Mouse (Mus musculus) MEL (cell line): ENCODE data around the gene Metrn. TPM values are rescaled to one million over a fixed set of nuclear protein-coding genes. Genes with fewer than 3 reads are reported as not detected.

Experiments
- DNase-seq: peaks from one replicate; pipeline ENCODE4 v3.0.0; 2011; ENCODE audit warnings: low read depth, low spot score
- H3K27ac ChIP-seq: 2 replicates; pipeline ENCODE4 v1.5.1; 2012; ENCODE audit warnings: low read depth, mild to moderate bottlenecking, control low read depth, low read length, moderate library complexity; ENCODE audit not compliant: control insufficient read depth
- H3K27me3 ChIP-seq, 2 experiments: fragments of 150-350 bp in 1 of 2; sonication (generic) in 1 of 2; 2 replicates each; pipeline ENCODE4 v1.6.1; 2012; ENCODE audit warnings: low read length in 2 of 2, mild to moderate bottlenecking in 2 of 2, improper control_type of control experiment in 1 of 2, moderate library complexity in 1 of 2; ENCODE audit not compliant: insufficient read depth in 2 of 2, control insufficient read depth in 1 of 2
- H3K36me3 ChIP-seq, 2 experiments: 2 replicates each; pipeline ENCODE4 v1.6.1; 2012 to 2014; ENCODE audit warnings: low read length in 2 of 2, improper control_type of control experiment in 1 of 2, inconsistent platforms in 1 of 2, mild to moderate bottlenecking in 1 of 2; ENCODE audit not compliant: insufficient read depth in 2 of 2, control insufficient read depth in 1 of 2
- H3K4me1 ChIP-seq, 2 experiments: fragments of 150-350 bp in 1 of 2; sonication (generic) in 1 of 2; 2 replicates each; pipeline ENCODE4 v1.6.1; 2012; ENCODE audit warnings: low read length in 2 of 2, improper control_type of control experiment in 1 of 2, mild to moderate bottlenecking in 1 of 2; ENCODE audit not compliant: insufficient read depth in 2 of 2, control insufficient read depth in 1 of 2
- H3K4me3 ChIP-seq, 2 experiments: fragments of 150-350 bp in 1 of 2; sonication (generic) in 1 of 2; 2 replicates each; pipeline ENCODE4 v1.5.1; 2012; ENCODE audit warnings: low read depth in 2 of 2, low read length in 2 of 2, mild to moderate bottlenecking in 2 of 2, moderate library complexity in 2 of 2, control low read depth in 1 of 2, improper control_type of control experiment in 1 of 2; ENCODE audit not compliant: control insufficient read depth in 1 of 2, insufficient read depth in 1 of 2
- H3K79me2 ChIP-seq: 2 replicates; pipeline ENCODE4 v1.6.1; 2012; ENCODE audit warnings: mild to moderate bottlenecking, low read length, moderate library complexity; ENCODE audit not compliant: control insufficient read depth, poor library complexity, insufficient read depth
- H3K9ac ChIP-seq: 2 replicates; pipeline ENCODE4 v1.6.1; 2012; ENCODE audit warnings: low read depth, mild to moderate bottlenecking, control low read depth, low read length, moderate library complexity; ENCODE audit not compliant: control insufficient read depth, poor library complexity, severe bottlenecking
- H3K9me3 ChIP-seq: fragments of 150-350 bp; sonication (generic); replicated peaks from 2 replicates; pipeline ENCODE4 v1.6.1; 2012; ENCODE audit warnings: mild to moderate bottlenecking, low read length, improper control_type of control experiment, moderate library complexity; ENCODE audit not compliant: insufficient read depth
- CHD2 ChIP-seq: IDR thresholded peaks from 2 replicates; pipeline ENCODE4 v1.6.1; 2011; ENCODE audit warnings: low read length, improper control_type of control experiment
- ELF1 ChIP-seq: IDR thresholded peaks from 2 replicates; pipeline ENCODE4 v1.6.1; 2014; ENCODE audit warnings: low read depth, mild to moderate bottlenecking, inconsistent platforms, low read length, improper control_type of control experiment, moderate library complexity
- ETS1 ChIP-seq: IDR thresholded peaks from 2 replicates; pipeline ENCODE4 v1.6.1; 2012; ENCODE audit warnings: low read depth, mild to moderate bottlenecking, inconsistent platforms, low read length, improper control_type of control experiment, moderate library complexity
- GABPA ChIP-seq: IDR thresholded peaks from 2 replicates; pipeline ENCODE4 v1.6.1; 2012; ENCODE audit warnings: low read depth, mild to moderate bottlenecking, inconsistent platforms, low read length, improper control_type of control experiment, moderate library complexity
- GATA1 ChIP-seq: IDR thresholded peaks from 2 replicates; pipeline ENCODE4 v1.6.1; 2011; ENCODE audit warnings: low read depth, low read length, improper control_type of control experiment
- HCFC1 ChIP-seq: IDR thresholded peaks from 2 replicates; pipeline ENCODE4 v1.6.1; 2012; ENCODE audit warnings: low read depth, mild to moderate bottlenecking, inconsistent platforms, low read length, improper control_type of control experiment, moderate library complexity
- JUND ChIP-seq: IDR thresholded peaks from 2 replicates; pipeline ENCODE4 v1.6.1; 2011; ENCODE audit warnings: low read depth, mild to moderate bottlenecking, improper control_type of control experiment, low read length
- MAFK ChIP-seq: IDR thresholded peaks from 2 replicates; pipeline ENCODE4 v1.6.1; 2011; ENCODE audit warnings: low read depth, mild to moderate bottlenecking, low read length, improper control_type of control experiment, borderline replicate concordance
- MAZ ChIP-seq: IDR thresholded peaks from 2 replicates; pipeline ENCODE4 v1.6.1; 2012; ENCODE audit warnings: low read depth, mild to moderate bottlenecking, inconsistent platforms, low read length, improper control_type of control experiment
- MEF2A ChIP-seq: IDR thresholded peaks from 2 replicates; pipeline ENCODE4 v1.6.1; 2014; ENCODE audit warnings: low read depth, mild to moderate bottlenecking, inconsistent platforms, low read length, improper control_type of control experiment; ENCODE audit not compliant: poor library complexity, insufficient replicate concordance, severe bottlenecking; ENCODE audit errors: extremely low read depth
- MYB ChIP-seq: IDR thresholded peaks from 2 replicates; pipeline ENCODE4 v1.6.1; 2011; ENCODE audit warnings: mild to moderate bottlenecking, low read depth, low read length, improper control_type of control experiment
- MYC ChIP-seq: IDR thresholded peaks from 2 replicates; pipeline ENCODE4 v1.6.1; 2011; ENCODE audit warnings: low read depth, mild to moderate bottlenecking, low read length, improper control_type of control experiment, moderate library complexity
- NRF1 ChIP-seq: IDR thresholded peaks from 2 replicates; pipeline ENCODE4 v1.6.1; 2014; ENCODE audit warnings: low read depth, mild to moderate bottlenecking, inconsistent platforms, low read length, improper control_type of control experiment, moderate library complexity; ENCODE audit not compliant: poor library complexity, insufficient read depth, severe bottlenecking
- POLR2A ChIP-seq, 2 experiments: IDR thresholded peaks; 2 replicates each; pipeline ENCODE4 v1.6.1; 2011 to 2012; ENCODE audit warnings: low read length in 2 of 2, mild to moderate bottlenecking in 2 of 2, control low read depth in 1 of 2, improper control_type of control experiment in 1 of 2, low read depth in 1 of 2, moderate library complexity in 1 of 2; ENCODE audit not compliant: control insufficient read depth in 1 of 2, insufficient read depth in 1 of 2, poor library complexity in 1 of 2
- POLR2AphosphoS2 ChIP-seq: IDR thresholded peaks from 2 replicates; pipeline ENCODE4 v1.6.1; 2011; ENCODE audit warnings: low read length, improper control_type of control experiment
- POLR2AphosphoS5 ChIP-seq: IDR thresholded peaks from 2 replicates; pipeline ENCODE4 v1.6.1; 2012; ENCODE audit warnings: low read depth, borderline replicate concordance, mild to moderate bottlenecking, inconsistent platforms, low read length, moderate library complexity, mixed read lengths
- RAD21 ChIP-seq: IDR thresholded peaks from 2 replicates; pipeline ENCODE4 v1.6.1; 2011; ENCODE audit warnings: mild to moderate bottlenecking, low read depth, low read length, improper control_type of control experiment
- RCOR1 ChIP-seq: IDR thresholded peaks from 2 replicates; pipeline ENCODE4 v1.6.1; 2012; ENCODE audit warnings: low read depth, mild to moderate bottlenecking, inconsistent platforms, low read length, improper control_type of control experiment
- SIN3A ChIP-seq: IDR thresholded peaks from 2 replicates; pipeline ENCODE4 v1.6.1; 2012; ENCODE audit warnings: low read length, improper control_type of control experiment, inconsistent platforms
- SMC3 ChIP-seq: IDR thresholded peaks from 2 replicates; pipeline ENCODE4 v1.6.1; 2011; ENCODE audit warnings: low read depth, low read length, improper control_type of control experiment
- TAL1 ChIP-seq: IDR thresholded peaks from 2 replicates; pipeline ENCODE4 v1.6.1; 2012; ENCODE audit warnings: mild to moderate bottlenecking, inconsistent platforms, low read length, moderate library complexity, mixed read lengths
- TBP ChIP-seq: IDR thresholded peaks from 2 replicates; pipeline ENCODE4 v1.8.0; 2011; ENCODE audit warnings: low read depth, low read length, improper control_type of control experiment
- UBTF ChIP-seq: IDR thresholded peaks from 2 replicates; pipeline ENCODE4 v1.6.1; 2012; ENCODE audit warnings: low read depth, mild to moderate bottlenecking, inconsistent platforms, low read length, improper control_type of control experiment, moderate library complexity, borderline replicate concordance; ENCODE audit not compliant: insufficient read depth
- USF2 ChIP-seq, 2 experiments: IDR thresholded peaks; 2 replicates each; pipeline ENCODE4 v1.6.1; 2011 to 2012; ENCODE audit warnings: improper control_type of control experiment in 2 of 2, low read length in 2 of 2, borderline replicate concordance in 1 of 2, inconsistent platforms in 1 of 2, low read depth in 1 of 2, mild to moderate bottlenecking in 1 of 2; ENCODE audit not compliant: insufficient read depth in 1 of 2
- ZC3H11A ChIP-seq: IDR thresholded peaks from 2 replicates; pipeline ENCODE4 v1.6.1; 2012; ENCODE audit warnings: low read depth, mild to moderate bottlenecking, inconsistent platforms, low read length, improper control_type of control experiment
- ZMIZ1 ChIP-seq: IDR thresholded peaks from 2 replicates; pipeline ENCODE4 v1.6.1; 2012; ENCODE audit warnings: low read depth, mild to moderate bottlenecking, inconsistent platforms, low read length, improper control_type of control experiment, moderate library complexity
- ZNF384 ChIP-seq: IDR thresholded peaks from 2 replicates; pipeline ENCODE4 v1.6.1; 2012; ENCODE audit warnings: low read depth, mild to moderate bottlenecking, inconsistent platforms, low read length, improper control_type of control experiment
- polyA plus RNA-seq, 2 experiments: library from polyadenylated mRNA; stranded (reverse) in 1 of 2; unstranded in 1 of 2; fragments of >175 nt in 1 of 2; fragments of >200 nt in 1 of 2; gene quantifications; 2 replicates each; pipeline versions ENCODE4 v1.2.1 to v1.2.4; 2012; ENCODE audit warnings: low replicate concordance in 2 of 2, low read depth in 1 of 2; ENCODE audit not compliant: insufficient read length in 2 of 2, insufficient read depth in 1 of 2, missing spikeins in 1 of 2
- total RNA-seq: library from RNA; depleted of rRNA; stranded (reverse); fragments of 300-350 nt; gene quantifications from 2 replicates; pipeline ENCODE4 v1.2.3, GENCODE M21; 2012

The Metrn gene
- total and polyA plus RNA-seq, 3 experiments = 95.7 to 116 TPM; not detected in 1

GRCm38 (mm10) chr17:25809606-25810340, 12.8 kb upstream of the Metrn start:
- H3K9me3 ChIP-seq = no peaks in the 10 kb centered on the region
- peaks cover 0 to 8% of the 10 kb centered on the region in 2 experiments; a peak in 1 of 4 replicates for H3K4me1 ChIP-seq
- no peak overlapping the region for H3K27ac ChIP-seq
- peaks cover 0 to 1% of the 10 kb centered on the region in 2 experiments; a peak in 2 of 4 replicates for H3K27me3 ChIP-seq
- no peak overlapping the region for H3K9ac ChIP-seq
- no peak overlapping the region for H3K4me3 ChIP-seq
- H3K79me2 ChIP-seq = no peaks in the 10 kb centered on the region
- TF ChIP-seq ELF1 (no peak), POLR2AphosphoS2 (no peak), ZC3H11A (no peak), NRF1 (no peak), JUND (no peak), MYC (no peak), MAFK (no peak), GATA1 (no peak), USF2 (IDR thresholded peaks at IDR 0.05; ENCODE audit: borderline replicate concordance in 1 of 2, insufficient read depth in 1 of 2, low read depth in 1 of 2, low read length in 2 of 2) (no peak), ZMIZ1 (no peak), HCFC1 (no peak), GABPA (no peak), UBTF (no peak), TAL1 (no peak), MAZ (no peak), ETS1 (no peak), RAD21 (no peak)
- TF ChIP-seq, all 39 proteins: peak for 0
- H3K36me3 ChIP-seq = no peaks in the 10 kb centered on the region
- no peak for DNase-seq

GRCm38 (mm10) chr17:25808789-25809605, 12.1 kb upstream of the Metrn start, which contains the start of gene Fbxl16:
Gene Fbxl16 (plus strand): TSS chr17:25809085.
- TF ChIP-seq SIN3A = no peak
- no peak for TF ChIP-seq POLR2A (IDR thresholded peaks at IDR 0.05; ENCODE audit: control insufficient read depth in 1 of 2, insufficient read depth in 1 of 2, low read depth in 1 of 2, low read length in 2 of 2, poor library complexity in 1 of 2)
- TF ChIP-seq TBP = no peak
- no peak for TF ChIP-seq USF2 (IDR thresholded peaks at IDR 0.05; ENCODE audit: borderline replicate concordance in 1 of 2, insufficient read depth in 1 of 2, low read depth in 1 of 2, low read length in 2 of 2)
- no peak for TF ChIP-seq UBTF
- no peak for TF ChIP-seq ETS1
- no peak for TF ChIP-seq JUND
- TF ChIP-seq ZMIZ1 = no peak
- no peak for TF ChIP-seq ELF1
- TF ChIP-seq MEF2A = no peak
- TF ChIP-seq CHD2 = no peak
- TF ChIP-seq RCOR1 = no peak
- no peak for TF ChIP-seq POLR2AphosphoS5
- TF ChIP-seq SMC3 = no peak
- no peak for TF ChIP-seq MYB
- no peak for TF ChIP-seq ZNF384
- Histone ChIP-seq H3K9me3 (no peaks in the 10 kb centered on the region), H3K36me3 (no peaks in the 10 kb centered on the region), H3K27me3 (peaks cover 0 to 1% of the 10 kb centered on the region in 2 experiments; a peak in 1 of 4 replicates), H3K27ac (no peak within 1 kb of the TSS), H3K9ac (no peak within 1 kb of the TSS), H3K4me3 (no peak within 1 kb of the TSS), H3K79me2 (no peaks in the 10 kb centered on the region), H3K4me1 (peaks cover 0 to 8% of the 10 kb centered on the region in 2 experiments; a peak in 1 of 4 replicates)
- no peak for DNase-seq
